Mouse (Mus musculus) E14TG2a.4 (cell line): Measurements from ENCODE around the gene Gnai2.

ENCODE experiments used
- CTCF ChIP-seq: conservative IDR thresholded peaks from 2 replicates; pipeline ENCODE4 v1.5.1; 2014; ENCODE audit warnings: low read length
- NANOG ChIP-seq: IDR thresholded peaks from 2 replicates; pipeline ENCODE4 v1.6.1; 2014; ENCODE audit warnings: borderline replicate concordance, low read length, mixed read lengths
- POU5F1 ChIP-seq: IDR thresholded peaks from 2 replicates; pipeline ENCODE4 v1.6.1; 2014; ENCODE audit warnings: low read length, borderline replicate concordance

- TF ChIP-seq CTCF, result no peak
- TF ChIP-seq POU5F1, result no peak
- no peak for TF ChIP-seq NANOG
Observed at GRCm38 (mm10) chr9:107668916-107669315, 33.7 kb upstream of the Gnai2 start.
